Mouse (Mus musculus): Measurements from ENCODE around the gene Tsnaxip1. TPM values are rescaled to one million over a fixed set of nuclear protein-coding genes. Genes with fewer than 3 reads are reported as not detected.

Tsnaxip1 gene
- polyA plus RNA-seq, 2 experiments from 2014 or later, result 0.19 TPM; not detected in 1

- ATAC-seq, result no peak
Observed at GRCm38 (mm10) chr8:105866364-105867029, 39.0 kb downstream of the Tsnaxip1 start.

GRCm38 (mm10) chr8:105874301-105874700 lies 46.8 kb downstream of the Tsnaxip1 start:
- ATAC-seq, result no peak

- ATAC-seq, result peak; percentile 92
Observed at GRCm38 (mm10) chr8:105880754-105881520, 53.4 kb downstream of the Tsnaxip1 start, which contains the start of gene Edc4. Gene Edc4, plus strand, starts transcription at chr8:105880881.

- no peak for ATAC-seq
Observed at GRCm38 (mm10) chr8:105889756-105890465, 62.4 kb downstream of the Tsnaxip1 start.

GRCm38 (mm10) chr8:105890870-105891269 lies 63.3 kb downstream of the Tsnaxip1 start:
- no peak for ATAC-seq

- peak; percentile 49 for ATAC-seq
Observed at GRCm38 (mm10) chr8:105892432-105892831, 64.9 kb downstream of the Tsnaxip1 start.

- no peak for ATAC-seq
Observed at GRCm38 (mm10) chr8:105893339-105893738, 65.8 kb downstream of the Tsnaxip1 start, which contains the start of gene Nrn1l. Gene Nrn1l, plus strand, starts transcription at chr8:105893567.

Other genes with a start within 250 kb of the Tsnaxip1 start
- gene Ripor1, start 222.5 kb upstream of the Tsnaxip1 start, polyA plus RNA-seq (2017; shearing (Covaris generic)), result 10 to 100 TPM in 1 of 2 experiments, 1 to 10 TPM in 1; 7.8 to 12.6 TPM
- gene Ctcf, start 191.2 kb upstream of the Tsnaxip1 start, polyA plus RNA-seq (2017; shearing (Covaris generic)), result 10 to 100 TPM; 53.5 to 69.1 TPM
- 1 to 10 TPM in 1 of 2 experiments, under 1 TPM in 1; 0.99 to 2.3 TPM for gene Agrp, start 190.3 kb upstream of the Tsnaxip1 start, polyA plus RNA-seq (2017; shearing (Covaris generic))
- 1 to 10 TPM; 5.0 to 8.1 TPM for gene Carmil2, start 141.5 kb upstream of the Tsnaxip1 start, polyA plus RNA-seq (2017; shearing (Covaris generic))
- 100 to 1,000 TPM in 1 of 2 experiments, 10 to 100 TPM in 1; 70.0 to 102 TPM for gene Acd, start 126.6 kb upstream of the Tsnaxip1 start, polyA plus RNA-seq (2017; shearing (Covaris generic))
- gene Pard6a, start 126.6 kb upstream of the Tsnaxip1 start, polyA plus RNA-seq (2017; shearing (Covaris generic)), result 10 to 100 TPM; 10.1 to 13.9 TPM
- not detected for gene 4933405L10Rik, start 120.1 kb upstream of the Tsnaxip1 start, polyA plus RNA-seq (2017; shearing (Covaris generic))
- 1 to 10 TPM; 2.7 to 2.8 TPM for gene Enkd1, start 119.5 kb upstream of the Tsnaxip1 start, polyA plus RNA-seq (2017; shearing (Covaris generic))
- gene Gfod2, start 69.1 kb upstream of the Tsnaxip1 start, polyA plus RNA-seq (2017; shearing (Covaris generic)), result 1 to 10 TPM; 2.6 to 3.7 TPM
- gene Ranbp10, start 381 bp upstream of the Tsnaxip1 start, polyA plus RNA-seq (2017; shearing (Covaris generic)), result 1 to 10 TPM; 7.6 to 10.0 TPM
- 10 to 100 TPM; 14.1 to 23.3 TPM for gene Cenpt, start 25.5 kb downstream of the Tsnaxip1 start, polyA plus RNA-seq (2017; shearing (Covaris generic))
- 1 to 10 TPM; 4.5 to 6.0 TPM for gene Thap11, start 27.4 kb downstream of the Tsnaxip1 start, polyA plus RNA-seq (2017; shearing (Covaris generic))
- 10 to 100 TPM in 1 of 2 experiments, 1 to 10 TPM in 1; 9.9 to 48.7 TPM for gene Nutf2, start 32.8 kb downstream of the Tsnaxip1 start, polyA plus RNA-seq (2017; shearing (Covaris generic))
- gene Edc4, start 53.1 kb downstream of the Tsnaxip1 start, polyA plus RNA-seq (2017; shearing (Covaris generic)), result 10 to 100 TPM; 30.2 to 66.0 TPM
- 1 to 10 TPM in 1 of 2 experiments, not detected in 1; 1.5 TPM for gene Nrn1l, start 65.8 kb downstream of the Tsnaxip1 start, polyA plus RNA-seq (2017; shearing (Covaris generic))
- 10 to 100 TPM; 10.6 to 18.1 TPM for gene Pskh1, start 72.7 kb downstream of the Tsnaxip1 start, polyA plus RNA-seq (2017; shearing (Covaris generic))
- gene Ctrl, start 106.1 kb downstream of the Tsnaxip1 start, polyA plus RNA-seq (2017; shearing (Covaris generic)), result 1 to 10 TPM; 1.6 to 3.6 TPM
- gene Psmb10, start 110.7 kb downstream of the Tsnaxip1 start, polyA plus RNA-seq (2017; shearing (Covaris generic)), result 100 to 1,000 TPM; 339 to 391 TPM
- gene Lcat, start 115.7 kb downstream of the Tsnaxip1 start, polyA plus RNA-seq (2017; shearing (Covaris generic)), result under 1 TPM in 1 of 2 experiments, not detected in 1; 0.40 TPM
- 1 to 10 TPM; 4.5 to 7.2 TPM for gene Slc12a4, start 138.4 kb downstream of the Tsnaxip1 start, polyA plus RNA-seq (2017; shearing (Covaris generic))
- gene Dpep3, start 151.7 kb downstream of the Tsnaxip1 start, polyA plus RNA-seq (2017; shearing (Covaris generic)), result not detected
- gene Dus2, start 163.6 kb downstream of the Tsnaxip1 start, polyA plus RNA-seq (2017; shearing (Covaris generic)), result 10 to 100 TPM; 24.3 to 30.5 TPM
- not detected for gene Dpep2nb, start 178.2 kb downstream of the Tsnaxip1 start, polyA plus RNA-seq (2017; shearing (Covaris generic))
- gene Ddx28, start 184.2 kb downstream of the Tsnaxip1 start, polyA plus RNA-seq (2017; shearing (Covaris generic)), result 10 to 100 TPM in 1 of 2 experiments, 1 to 10 TPM in 1; 8.4 to 13.2 TPM
- gene Nfatc3, start 231.1 kb downstream of the Tsnaxip1 start, polyA plus RNA-seq (2017; shearing (Covaris generic)), result 10 to 100 TPM; 28.1 to 32.3 TPM